Mouse (Mus musculus) layer of hippocampus, adult 2 months (tissue): ENCODE measurements around the gene Spty2d1. TPM values are rescaled to one million over a fixed set of nuclear protein-coding genes. Genes with fewer than 3 reads are reported as not detected.

ENCODE experiments used
- DNase-seq, 2 experiments: peaks; one replicate each; pipeline ENCODE4 v3.0.0; 2022; ENCODE audit warnings: low spot score in 2 of 2
- H3K27ac ChIP-seq: fragments of 200-600 bp; 2 replicates; pipeline ENCODE4 v1.8.1; 2022
- H3K4me3 ChIP-seq: fragments of 200-600 bp; 2 replicates; pipeline ENCODE4 v1.8.1; 2022; ENCODE audit warnings: mild to moderate bottlenecking
- CTCF ChIP-seq: fragments of 200-600 bp; conservative IDR thresholded peaks from 2 replicates; pipeline ENCODE4 v1.8.1; 2022; ENCODE audit warnings: antibody characterized with exemption, mild to moderate bottlenecking, moderate library complexity
- total RNA-seq, 2 experiments: library from RNA; stranded (reverse); gene quantifications; 2 replicates each; pipeline ENCODE4 v1.2.3; 2021

The Spty2d1 gene
- total RNA-seq, 2 experiments from 2014 or later = 15.4 to 16.0 TPM

DNA sequence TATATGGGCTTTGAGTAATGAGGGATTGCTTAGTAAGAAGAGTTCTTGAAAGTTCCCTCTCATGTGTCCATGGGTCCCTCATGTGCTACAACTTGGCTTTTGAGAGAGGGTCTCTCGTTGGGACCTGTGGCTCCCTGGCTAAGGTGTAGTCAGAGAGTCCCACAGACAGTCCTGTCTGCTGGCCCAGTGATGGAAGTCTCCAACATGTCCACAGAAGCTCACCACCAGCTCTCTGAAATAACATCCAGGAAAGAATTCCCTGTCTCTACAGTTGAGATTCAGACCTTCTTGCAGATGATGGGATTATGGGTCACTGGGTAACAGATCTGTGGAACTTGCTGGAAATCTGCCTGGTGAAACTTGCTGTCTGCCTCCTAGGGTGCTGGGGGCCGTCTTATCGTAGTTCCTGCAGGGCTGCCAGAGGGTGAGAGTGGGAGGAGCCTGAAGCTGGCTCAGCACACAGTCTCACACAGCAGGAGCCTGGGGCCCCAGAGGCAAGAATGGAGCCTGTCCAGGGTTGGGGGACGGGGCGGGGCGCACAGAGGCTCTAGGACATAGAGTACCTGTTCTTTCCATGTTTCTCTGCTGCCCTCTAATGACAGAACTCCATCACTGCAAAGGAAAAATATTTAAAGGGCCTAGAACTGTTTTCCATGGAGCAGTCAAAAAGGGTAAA, 7.3 kb upstream of the Spty2d1 start:
- peak overlapping the region; percentile 7; the same call in 1 of the 2 replicates for H3K27ac ChIP-seq
- DNase-seq = peak; percentile 74 to 76
- peak; percentile 83 for TF ChIP-seq CTCF
- H3K4me3 ChIP-seq = no peak overlapping the region; the same call in 1 of the 2 replicates

DNA sequence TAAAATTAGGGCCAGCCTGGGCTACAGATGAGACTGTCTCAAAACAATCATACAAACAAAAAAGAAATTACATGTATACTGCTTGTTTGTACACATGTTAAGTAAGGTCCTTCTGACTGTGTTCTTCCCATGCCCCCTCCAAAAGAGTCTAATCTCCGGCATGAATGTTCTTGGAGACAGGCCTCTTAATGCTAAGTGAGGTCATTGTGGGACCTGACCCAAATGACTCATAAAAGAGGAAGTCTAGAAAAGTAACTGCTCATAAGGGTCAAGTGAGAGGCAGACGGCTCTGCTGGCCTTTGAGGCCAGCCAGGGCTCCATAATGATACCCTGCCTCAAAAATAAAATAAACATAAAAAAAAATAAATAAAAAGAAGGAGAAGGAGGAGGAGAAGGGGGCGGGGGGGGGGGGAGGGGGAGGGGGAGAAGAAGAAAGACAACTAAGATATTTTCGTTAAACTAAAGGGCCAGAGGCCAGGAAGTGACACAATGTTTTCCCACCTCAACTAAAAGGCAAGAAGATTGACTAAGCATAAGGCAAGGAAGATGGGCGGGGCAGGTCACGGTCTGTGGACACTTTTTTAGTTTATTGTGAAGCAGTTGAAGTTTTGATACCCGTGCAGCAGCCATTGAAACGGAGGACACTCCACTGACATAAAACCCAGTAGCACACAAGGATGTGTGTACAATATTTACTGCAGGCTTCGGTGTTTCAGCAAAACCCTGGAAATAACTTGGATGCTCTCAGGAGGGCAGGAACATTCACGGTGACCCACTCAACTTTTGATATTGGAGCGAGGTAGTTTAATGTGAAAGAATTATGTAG, 6.6 kb upstream of the Spty2d1 start:
- DNase-seq = no peak
- Histone ChIP-seq H3K27ac (no peak overlapping the region; the same call in 1 of the 2 replicates), H3K4me3 (no peak overlapping the region)
- TF ChIP-seq CTCF = no peak

DNA sequence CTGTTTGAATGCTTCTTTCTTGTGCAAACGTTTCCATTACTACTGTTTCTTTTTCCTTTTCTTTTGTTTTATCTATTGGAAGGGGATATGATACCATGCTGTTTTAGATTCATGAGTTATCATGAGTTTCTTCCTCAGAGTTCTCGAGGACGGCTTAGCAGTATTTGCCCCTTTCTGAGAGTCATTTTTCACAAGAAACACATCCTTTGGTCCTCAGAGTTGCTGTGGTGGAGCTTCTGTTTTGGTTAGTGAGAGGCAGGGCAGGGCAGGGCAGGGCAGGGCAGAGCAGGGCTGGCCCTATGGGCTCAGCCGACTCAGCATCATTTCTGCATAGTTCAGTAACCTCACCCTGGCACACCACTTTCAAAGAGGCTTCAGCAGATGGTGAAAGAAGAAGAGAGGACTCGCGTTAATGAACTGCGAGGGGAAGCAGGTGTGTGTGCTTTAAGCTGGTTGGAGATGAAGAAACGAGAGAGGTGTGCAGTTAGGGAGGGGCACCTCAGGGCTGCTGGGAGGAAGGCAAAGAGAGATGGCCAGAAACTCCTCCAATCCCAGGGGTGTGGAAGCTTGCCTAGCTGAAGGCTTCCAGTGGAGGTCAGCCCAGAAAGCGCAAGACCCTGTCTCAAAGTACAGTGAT, 5.0 kb upstream of the Spty2d1 start:
- Histone ChIP-seq H3K27ac (no peak overlapping the region), H3K4me3 (no peak overlapping the region)
- no peak for DNase-seq
- no peak for TF ChIP-seq CTCF

DNA sequence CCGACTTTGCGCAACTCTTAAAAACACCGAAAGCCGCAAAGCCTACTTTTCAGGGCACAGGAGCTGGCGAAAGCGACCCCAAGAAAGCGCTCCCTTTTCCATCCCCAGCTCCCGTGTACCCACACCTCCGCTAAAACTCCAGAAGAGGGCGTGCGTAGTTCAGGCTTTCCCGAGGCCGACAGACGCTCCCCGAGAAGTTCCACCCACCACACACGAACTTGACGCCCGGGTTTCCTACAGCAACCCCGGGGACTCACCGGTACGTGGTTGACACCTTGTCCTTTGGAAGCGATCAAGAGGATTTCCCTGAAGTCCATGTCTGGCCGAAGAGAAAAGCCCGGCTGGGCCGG, 418 bp downstream of the Spty2d1 start:
- peak; percentile 73 for TF ChIP-seq CTCF
- Histone ChIP-seq H3K4me3 (peak overlapping the region; percentile 77), H3K27ac (peak overlapping the region; percentile 94)
- DNase-seq = no peak

DNA sequence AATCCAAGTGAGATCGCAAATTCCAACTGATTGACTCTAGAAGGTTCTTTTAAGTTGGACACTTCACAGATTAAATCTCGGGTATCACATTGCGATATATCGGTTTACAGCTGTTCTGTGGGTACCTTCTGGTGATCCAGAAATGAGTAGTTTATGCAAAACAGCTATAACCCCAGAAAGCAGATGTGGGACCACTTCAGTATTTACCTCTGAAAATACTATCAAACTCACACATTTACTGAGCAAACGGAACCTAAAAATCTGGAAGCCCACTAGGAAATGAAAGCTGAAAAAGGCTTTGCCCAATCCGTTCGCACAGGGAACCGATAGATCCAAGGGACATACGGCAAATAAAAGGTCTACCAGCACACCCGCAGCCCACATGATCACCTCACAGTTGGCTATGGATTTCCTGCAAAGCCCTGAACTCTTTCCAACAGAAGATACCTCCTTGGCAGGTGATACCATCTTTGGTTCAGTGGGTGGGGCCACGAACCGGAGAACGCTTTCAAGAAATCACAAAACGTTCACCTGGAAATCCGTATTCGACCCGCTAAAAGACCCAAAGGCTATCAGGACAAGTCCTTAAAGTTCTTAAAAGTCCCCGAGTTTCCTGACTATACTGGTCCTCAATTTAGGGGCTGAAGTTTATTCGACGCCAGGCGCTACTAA, 966 bp downstream of the Spty2d1 start:
- DNase-seq = no peak
- peak overlapping the region; percentile 77 for H3K4me3 ChIP-seq
- no peak for TF ChIP-seq CTCF
- peak overlapping the region; percentile 94 for H3K27ac ChIP-seq

DNA sequence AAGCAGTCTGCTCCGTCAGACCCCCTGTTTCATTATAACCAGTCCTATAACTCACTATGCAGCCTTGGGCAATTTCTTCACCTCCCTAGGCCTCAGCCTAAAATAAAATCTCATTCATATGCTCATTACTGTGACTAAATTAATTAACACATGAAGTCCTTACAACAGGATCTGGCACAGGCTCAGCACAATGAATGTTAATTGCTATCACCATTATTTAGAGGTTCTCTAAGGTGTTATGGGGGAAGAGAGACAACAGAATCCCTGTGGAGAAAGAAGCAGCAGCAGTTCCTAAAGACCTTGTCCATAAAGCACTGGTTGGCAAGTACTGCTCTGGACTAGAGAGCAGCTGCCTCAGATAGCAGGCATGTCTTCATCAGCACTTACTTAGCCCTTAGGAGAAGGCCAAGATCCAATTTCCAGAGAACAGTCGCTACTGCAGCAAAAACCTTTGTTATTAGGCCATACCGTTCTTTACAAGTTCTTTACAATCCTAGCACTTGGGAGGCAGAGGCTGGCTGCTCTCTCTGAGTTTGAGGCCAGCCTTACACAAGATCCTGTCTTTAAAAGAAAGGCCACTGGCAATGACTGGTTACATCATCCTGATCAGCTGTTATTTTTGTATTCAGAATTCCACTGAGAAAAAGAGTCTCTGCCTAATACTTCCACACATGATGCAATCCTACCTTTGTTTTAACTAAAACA, 4.6 kb downstream of the Spty2d1 start:
- TF ChIP-seq CTCF = no peak
- Histone ChIP-seq H3K27ac (no peak overlapping the region), H3K4me3 (no peak overlapping the region)
- DNase-seq = no peak

DNA sequence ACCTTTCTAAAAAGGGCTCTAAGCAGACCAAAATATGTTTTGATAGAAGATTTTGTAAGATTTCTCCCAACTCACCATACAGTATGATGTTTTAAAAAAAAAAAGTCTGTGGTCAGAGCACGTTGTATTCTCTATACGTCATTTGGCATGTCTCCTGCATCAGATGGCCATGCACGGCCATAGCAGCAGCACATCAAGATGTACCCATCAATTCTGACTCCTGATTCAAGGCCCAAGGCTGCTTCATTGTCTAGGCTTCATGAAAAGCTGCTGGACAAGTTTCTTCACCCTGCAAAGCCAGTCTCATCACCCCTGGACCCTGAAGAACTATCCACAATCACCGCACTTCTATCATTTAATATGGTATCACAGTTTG, 6.3 kb downstream of the Spty2d1 start:
- DNase-seq = no peak
- no peak overlapping the region for H3K4me3 ChIP-seq
- no peak overlapping the region for H3K27ac ChIP-seq
- TF ChIP-seq CTCF = no peak

DNA sequence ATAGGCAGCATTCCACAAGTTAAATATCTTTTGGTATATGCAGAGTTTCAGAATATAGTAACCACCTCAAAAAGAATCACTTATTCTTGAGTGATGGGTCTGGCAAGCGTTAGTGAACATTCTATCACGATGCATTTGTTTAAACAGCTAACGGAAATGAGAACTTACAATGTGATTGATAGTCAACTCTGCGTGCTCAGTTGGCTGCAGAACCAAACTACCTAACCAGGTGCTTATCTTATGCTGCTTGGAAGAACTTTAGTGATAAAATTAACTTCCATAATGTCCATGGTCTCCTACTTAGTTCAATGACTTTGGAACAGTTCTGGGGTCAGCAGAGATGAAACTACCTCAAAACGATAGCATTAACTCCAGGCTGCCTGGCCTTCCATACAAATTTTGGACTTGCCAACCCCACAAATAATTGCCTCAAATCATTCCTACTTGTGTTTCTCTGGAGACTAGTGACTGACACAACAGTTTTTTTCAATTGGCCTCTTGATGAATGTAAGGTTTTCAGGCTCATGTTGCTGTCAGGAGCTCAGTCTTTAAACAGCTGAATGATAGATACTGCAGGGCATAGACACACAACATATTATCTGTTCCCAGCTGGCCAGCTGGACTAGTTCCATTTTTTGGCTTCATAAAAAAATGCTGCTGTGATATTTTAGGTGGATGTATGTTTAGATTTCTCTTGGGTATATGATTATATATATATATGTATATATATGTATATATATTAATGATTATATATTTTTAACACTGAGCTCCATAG, 6.9 kb downstream of the Spty2d1 start:
- no peak for DNase-seq
- no peak for TF ChIP-seq CTCF
- Histone ChIP-seq H3K27ac (peak overlapping the region; percentile 32; the same call in 1 of the 2 replicates), H3K4me3 (no peak overlapping the region)

DNA sequence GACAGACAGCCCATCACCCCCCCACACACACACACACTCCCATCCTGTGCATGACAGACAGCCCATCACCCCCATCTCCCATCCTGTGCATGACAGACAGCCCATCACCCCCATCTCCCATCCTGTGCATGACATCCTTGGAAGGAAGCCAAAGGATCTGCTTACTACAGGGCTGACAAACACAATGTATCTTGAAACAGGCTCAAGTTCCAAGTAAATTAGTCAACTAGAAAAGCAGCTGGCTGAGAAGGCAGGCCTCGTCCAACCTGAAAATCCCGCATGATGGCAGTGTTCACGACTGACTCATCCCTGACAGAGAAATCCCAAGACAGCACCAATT, 7.6 kb downstream of the Spty2d1 start:
- TF ChIP-seq CTCF = no peak
- peak in 1 of 2 experiments; percentile 54 for DNase-seq
- Histone ChIP-seq H3K4me3 (no peak overlapping the region), H3K27ac (peak overlapping the region; percentile 32; the same call in 1 of the 2 replicates)

DNA sequence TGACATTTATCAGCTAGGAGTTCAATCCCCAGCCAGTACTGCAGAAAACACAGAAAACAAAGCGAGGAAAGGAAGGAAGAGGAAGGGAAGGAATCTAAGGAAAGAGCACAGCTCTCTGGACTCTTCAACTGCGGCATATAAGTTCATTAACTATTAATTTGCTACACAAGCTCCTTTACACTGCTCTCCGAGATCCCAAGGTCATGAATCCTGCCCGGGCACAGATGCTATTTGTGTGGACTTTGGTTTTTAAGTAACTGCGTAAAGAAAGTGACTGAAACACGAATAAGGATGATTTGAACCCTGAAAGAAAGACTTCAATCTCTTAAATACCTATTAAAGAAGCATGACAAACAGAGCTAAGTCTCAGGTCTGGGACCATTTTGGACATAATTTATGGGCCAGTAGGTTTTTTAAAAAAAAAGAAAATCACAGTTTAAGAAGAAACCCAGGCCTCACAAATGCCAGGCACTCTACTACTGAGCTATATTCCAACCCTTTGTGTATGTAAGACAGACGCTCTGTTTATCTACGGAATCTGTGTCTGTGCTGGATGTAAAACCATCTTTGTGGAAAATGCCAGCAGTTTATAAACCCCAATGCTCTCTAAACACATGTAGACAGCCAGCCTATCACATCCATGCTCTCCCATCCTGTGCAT, 8.1 kb downstream of the Spty2d1 start:
- no peak for DNase-seq
- H3K27ac ChIP-seq = peak overlapping the region; percentile 32; the same call in 1 of the 2 replicates

DNA sequence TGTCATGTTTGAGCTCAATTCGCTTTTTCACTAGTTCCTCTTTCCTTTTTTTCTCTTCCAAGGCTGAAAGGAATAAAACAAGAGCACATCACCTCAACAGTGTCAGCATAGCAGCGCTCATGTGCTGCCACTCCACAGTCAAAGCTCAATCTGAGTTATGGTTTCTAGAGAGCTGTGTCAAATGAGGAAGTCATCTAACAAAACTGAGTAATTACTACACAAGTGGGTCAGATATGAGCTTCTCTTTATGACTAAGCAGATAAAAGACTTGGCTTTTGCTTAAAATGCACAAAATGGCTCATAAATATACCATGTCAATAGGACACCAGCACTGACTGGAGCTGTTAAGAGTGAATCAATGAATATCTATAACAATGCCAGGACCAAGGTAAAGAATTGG, 9.3 kb downstream of the Spty2d1 start:
- no peak for DNase-seq
- no peak overlapping the region for H3K27ac ChIP-seq
- no peak for TF ChIP-seq CTCF
- H3K4me3 ChIP-seq = no peak overlapping the region

More for the DNA sequence above, 8.1 kb downstream of the Spty2d1 start:
- TF ChIP-seq CTCF = no peak
- H3K4me3 ChIP-seq = no peak overlapping the region
